Mouse (Mus musculus): ENCODE measurements around the gene Bak1.
A peak's percentile ranks its signal among the peaks of the same experiment; 100 is the strongest.

The Bak1 gene

GRCm38 (mm10) chr17:27060698-27061097 is 31.9 kb upstream of the Bak1 start:
- Histone ChIP-seq H3K27me3 (ENCODE audit: insufficient read depth, low read length) (peaks cover 3% of the 10 kb centered on the region; the same call in 1 of the 2 replicates), H3K4me1 (replicated peaks; ENCODE audit: low read depth, low read length) (peaks cover 79% of the 10 kb centered on the region), H3K4me3 (replicated peaks; ENCODE audit: low read length) (no peak overlapping the region), H3K9me3 (ENCODE audit: low read length) (no peaks in the 10 kb centered on the region), H3K36me3 (ENCODE audit: insufficient read depth, low read length) (peaks cover 20% of the 10 kb centered on the region)
- TF ChIP-seq POU5F1 (IDR thresholded peaks at IDR 0.05; ENCODE audit: borderline replicate concordance, low read length) (no peak), CTCF (conservative IDR thresholded peaks at IDR 0.05; ENCODE audit: low read length) (no peak), NANOG (IDR thresholded peaks at IDR 0.05; ENCODE audit: borderline replicate concordance, low read length) (no peak)

- Histone ChIP-seq H3K36me3 (ENCODE audit: insufficient read depth, low read length) (peaks cover 10% of the 10 kb centered on the region), H3K27me3 (ENCODE audit: insufficient read depth, low read length) (peaks cover 3% of the 10 kb centered on the region; the same call in 1 of the 2 replicates), H3K4me3 (replicated peaks; ENCODE audit: low read length) (peak overlapping the region; percentile 91), H3K4me1 (replicated peaks; ENCODE audit: low read depth, low read length) (peaks cover 77% of the 10 kb centered on the region), H3K9me3 (ENCODE audit: low read length) (no peaks in the 10 kb centered on the region)
- TF ChIP-seq POU5F1 (IDR thresholded peaks at IDR 0.05; ENCODE audit: borderline replicate concordance, low read length) (no peak), NANOG (IDR thresholded peaks at IDR 0.05; ENCODE audit: borderline replicate concordance, low read length) (no peak), CTCF (conservative IDR thresholded peaks at IDR 0.05; ENCODE audit: low read length) (no peak)
Observed at GRCm38 (mm10) chr17:27057517-27058055, 28.8 kb upstream of the Bak1 start.

- H3K36me3 ChIP-seq (ENCODE audit: insufficient read depth, low read length), result peaks cover 9% of the 10 kb centered on the region
- H3K4me3 ChIP-seq (replicated peaks; ENCODE audit: low read length), result peak within 1 kb of the TSS; percentile 91
- peaks cover 3% of the 10 kb centered on the region; the same call in 1 of the 2 replicates for H3K27me3 ChIP-seq (ENCODE audit: insufficient read depth, low read length)
- H3K9me3 ChIP-seq (ENCODE audit: low read length), result no peaks in the 10 kb centered on the region
- peaks cover 78% of the 10 kb centered on the region for H3K4me1 ChIP-seq (replicated peaks; ENCODE audit: low read depth, low read length)
- TF ChIP-seq CTCF (conservative IDR thresholded peaks at IDR 0.05; ENCODE audit: low read length) (no peak), POU5F1 (IDR thresholded peaks at IDR 0.05; ENCODE audit: borderline replicate concordance, low read length) (no peak), NANOG (IDR thresholded peaks at IDR 0.05; ENCODE audit: borderline replicate concordance, low read length) (no peak)
Observed at GRCm38 (mm10) chr17:27056812-27057516, 28.2 kb upstream of the Bak1 start, which contains the start of gene Itpr3. Gene Itpr3 (plus strand): TSS chr17:27057304.

GRCm38 (mm10) chr17:27056170-27056569 is 27.4 kb upstream of the Bak1 start:
- Histone ChIP-seq H3K36me3 (ENCODE audit: insufficient read depth, low read length) (peaks cover 9% of the 10 kb centered on the region), H3K4me3 (replicated peaks; ENCODE audit: low read length) (peak overlapping the region; percentile 91), H3K27me3 (ENCODE audit: insufficient read depth, low read length) (peaks cover 3% of the 10 kb centered on the region; the same call in 1 of the 2 replicates), H3K9me3 (ENCODE audit: low read length) (no peaks in the 10 kb centered on the region), H3K4me1 (replicated peaks; ENCODE audit: low read depth, low read length) (peaks cover 83% of the 10 kb centered on the region)
- no peak for TF ChIP-seq POU5F1 (IDR thresholded peaks at IDR 0.05; ENCODE audit: borderline replicate concordance, low read length)
- no peak for TF ChIP-seq NANOG (IDR thresholded peaks at IDR 0.05; ENCODE audit: borderline replicate concordance, low read length)
- no peak for TF ChIP-seq CTCF (conservative IDR thresholded peaks at IDR 0.05; ENCODE audit: low read length)

GRCm38 (mm10) chr17:27051514-27051913 is 22.7 kb upstream of the Bak1 start:
- Histone ChIP-seq H3K27me3 (ENCODE audit: insufficient read depth, low read length) (no peaks in the 10 kb centered on the region), H3K4me3 (replicated peaks; ENCODE audit: low read length) (peak overlapping the region; percentile 70), H3K36me3 (ENCODE audit: insufficient read depth, low read length) (no peaks in the 10 kb centered on the region), H3K9me3 (ENCODE audit: low read length) (no peaks in the 10 kb centered on the region), H3K4me1 (replicated peaks; ENCODE audit: low read depth, low read length) (peaks cover 90% of the 10 kb centered on the region)
- TF ChIP-seq CTCF (conservative IDR thresholded peaks at IDR 0.05; ENCODE audit: low read length), result no peak

GRCm38 (mm10) chr17:27050853-27051252 is 22.0 kb upstream of the Bak1 start:
- H3K4me3 ChIP-seq (replicated peaks; ENCODE audit: low read length), result peak overlapping the region; percentile 70
- no peaks in the 10 kb centered on the region for H3K36me3 ChIP-seq (ENCODE audit: insufficient read depth, low read length)
- no peaks in the 10 kb centered on the region for H3K27me3 ChIP-seq (ENCODE audit: insufficient read depth, low read length)
- peaks cover 94% of the 10 kb centered on the region for H3K4me1 ChIP-seq (replicated peaks; ENCODE audit: low read depth, low read length)
- no peak for TF ChIP-seq POU5F1 (IDR thresholded peaks at IDR 0.05; ENCODE audit: borderline replicate concordance, low read length)
- no peak for TF ChIP-seq CTCF (conservative IDR thresholded peaks at IDR 0.05; ENCODE audit: low read length)
- TF ChIP-seq NANOG (IDR thresholded peaks at IDR 0.05; ENCODE audit: borderline replicate concordance, low read length), result no peak
- H3K9me3 ChIP-seq (ENCODE audit: low read length), result no peaks in the 10 kb centered on the region

GRCm38 (mm10) chr17:27048445-27049239 is 19.8 kb upstream of the Bak1 start:
- Histone ChIP-seq H3K4me3 (replicated peaks; ENCODE audit: low read length) (peak overlapping the region; percentile 68), H3K4me1 (replicated peaks; ENCODE audit: low read depth, low read length) (peaks cover 92% of the 10 kb centered on the region), H3K27me3 (ENCODE audit: insufficient read depth, low read length) (no peaks in the 10 kb centered on the region), H3K36me3 (ENCODE audit: insufficient read depth, low read length) (no peaks in the 10 kb centered on the region), H3K9me3 (ENCODE audit: low read length) (no peaks in the 10 kb centered on the region)
- TF ChIP-seq CTCF (conservative IDR thresholded peaks at IDR 0.05; ENCODE audit: low read length) (no peak), NANOG (IDR thresholded peaks at IDR 0.05; ENCODE audit: borderline replicate concordance, low read length) (no peak), POU5F1 (IDR thresholded peaks at IDR 0.05; ENCODE audit: borderline replicate concordance, low read length) (no peak)

- TF ChIP-seq POU5F1 (IDR thresholded peaks at IDR 0.05; ENCODE audit: borderline replicate concordance, low read length) (no peak), NANOG (IDR thresholded peaks at IDR 0.05; ENCODE audit: borderline replicate concordance, low read length) (no peak), CTCF (conservative IDR thresholded peaks at IDR 0.05; ENCODE audit: low read length) (peak; percentile 98)
- peak overlapping the region; percentile 68 for H3K4me3 ChIP-seq (replicated peaks; ENCODE audit: low read length)
- H3K36me3 ChIP-seq (ENCODE audit: insufficient read depth, low read length), result no peaks in the 10 kb centered on the region
- H3K9me3 ChIP-seq (ENCODE audit: low read length), result no peaks in the 10 kb centered on the region
- H3K4me1 ChIP-seq (replicated peaks; ENCODE audit: low read depth, low read length), result peaks cover 92% of the 10 kb centered on the region
- H3K27me3 ChIP-seq (ENCODE audit: insufficient read depth, low read length), result no peaks in the 10 kb centered on the region
Observed at GRCm38 (mm10) chr17:27047762-27048444, 19.1 kb upstream of the Bak1 start.

Measured in E14TG2a.4 (cell line).